Mouse (Mus musculus) MEL (cell line): ENCODE data around the gene Taldo1. TPM values are rescaled to one million over a fixed set of nuclear protein-coding genes. Genes with fewer than 3 reads are reported as not detected.

Source experiments
- DNase-seq: peaks from one replicate; pipeline ENCODE4 v3.0.0; 2011; ENCODE audit warnings: low read depth, low spot score
- H3K27ac ChIP-seq: 2 replicates; pipeline ENCODE4 v1.5.1; 2012; ENCODE audit warnings: low read depth, mild to moderate bottlenecking, control low read depth, low read length, moderate library complexity; ENCODE audit not compliant: control insufficient read depth
- H3K27me3 ChIP-seq, 2 experiments: fragments of 150-350 bp in 1 of 2; sonication (generic) in 1 of 2; 2 replicates each; pipeline ENCODE4 v1.6.1; 2012; ENCODE audit warnings: low read length in 2 of 2, mild to moderate bottlenecking in 2 of 2, improper control_type of control experiment in 1 of 2, moderate library complexity in 1 of 2; ENCODE audit not compliant: insufficient read depth in 2 of 2, control insufficient read depth in 1 of 2
- H3K36me3 ChIP-seq, 2 experiments: 2 replicates each; pipeline ENCODE4 v1.6.1; 2012 to 2014; ENCODE audit warnings: low read length in 2 of 2, improper control_type of control experiment in 1 of 2, inconsistent platforms in 1 of 2, mild to moderate bottlenecking in 1 of 2; ENCODE audit not compliant: insufficient read depth in 2 of 2, control insufficient read depth in 1 of 2
- H3K4me1 ChIP-seq, 2 experiments: fragments of 150-350 bp in 1 of 2; sonication (generic) in 1 of 2; 2 replicates each; pipeline ENCODE4 v1.6.1; 2012; ENCODE audit warnings: low read length in 2 of 2, improper control_type of control experiment in 1 of 2, mild to moderate bottlenecking in 1 of 2; ENCODE audit not compliant: insufficient read depth in 2 of 2, control insufficient read depth in 1 of 2
- H3K4me3 ChIP-seq, 2 experiments: fragments of 150-350 bp in 1 of 2; sonication (generic) in 1 of 2; 2 replicates each; pipeline ENCODE4 v1.5.1; 2012; ENCODE audit warnings: low read depth in 2 of 2, low read length in 2 of 2, mild to moderate bottlenecking in 2 of 2, moderate library complexity in 2 of 2, control low read depth in 1 of 2, improper control_type of control experiment in 1 of 2; ENCODE audit not compliant: control insufficient read depth in 1 of 2, insufficient read depth in 1 of 2
- H3K79me2 ChIP-seq: 2 replicates; pipeline ENCODE4 v1.6.1; 2012; ENCODE audit warnings: mild to moderate bottlenecking, low read length, moderate library complexity; ENCODE audit not compliant: control insufficient read depth, poor library complexity, insufficient read depth
- H3K9ac ChIP-seq: 2 replicates; pipeline ENCODE4 v1.6.1; 2012; ENCODE audit warnings: low read depth, mild to moderate bottlenecking, control low read depth, low read length, moderate library complexity; ENCODE audit not compliant: control insufficient read depth, poor library complexity, severe bottlenecking
- H3K9me3 ChIP-seq: fragments of 150-350 bp; sonication (generic); replicated peaks from 2 replicates; pipeline ENCODE4 v1.6.1; 2012; ENCODE audit warnings: mild to moderate bottlenecking, low read length, improper control_type of control experiment, moderate library complexity; ENCODE audit not compliant: insufficient read depth
- CHD2 ChIP-seq: IDR thresholded peaks from 2 replicates; pipeline ENCODE4 v1.6.1; 2011; ENCODE audit warnings: low read length, improper control_type of control experiment
- CTCF ChIP-seq, 3 experiments: IDR thresholded peaks in 2 of 3; conservative IDR thresholded peaks in 1 of 3; 2 replicates each; pipeline ENCODE4 v1.5.1; 2011 to 2012; ENCODE audit warnings: low read length in 3 of 3, low read depth in 2 of 3, mild to moderate bottlenecking in 2 of 3, improper control_type of control experiment in 1 of 3, inconsistent platforms in 1 of 3, mixed read lengths in 1 of 3, moderate library complexity in 1 of 3; ENCODE audit not compliant: control insufficient read depth in 1 of 3, insufficient read depth in 1 of 3, poor library complexity in 1 of 3, severe bottlenecking in 1 of 3
- E2F4 ChIP-seq: IDR thresholded peaks from 2 replicates; pipeline ENCODE4 v1.6.1; 2011; ENCODE audit warnings: low read depth, low read length, improper control_type of control experiment, borderline replicate concordance
- ELF1 ChIP-seq: IDR thresholded peaks from 2 replicates; pipeline ENCODE4 v1.6.1; 2014; ENCODE audit warnings: low read depth, mild to moderate bottlenecking, inconsistent platforms, low read length, improper control_type of control experiment, moderate library complexity
- EP300 ChIP-seq, 2 experiments: IDR thresholded peaks; 2 replicates each; pipeline ENCODE4 v1.6.1; 2011; ENCODE audit warnings: improper control_type of control experiment in 2 of 2, low read length in 2 of 2, low read depth in 1 of 2, mild to moderate bottlenecking in 1 of 2
- ETS1 ChIP-seq: IDR thresholded peaks from 2 replicates; pipeline ENCODE4 v1.6.1; 2012; ENCODE audit warnings: low read depth, mild to moderate bottlenecking, inconsistent platforms, low read length, improper control_type of control experiment, moderate library complexity
- GATA1 ChIP-seq: IDR thresholded peaks from 2 replicates; pipeline ENCODE4 v1.6.1; 2011; ENCODE audit warnings: low read depth, low read length, improper control_type of control experiment
- HCFC1 ChIP-seq: IDR thresholded peaks from 2 replicates; pipeline ENCODE4 v1.6.1; 2012; ENCODE audit warnings: low read depth, mild to moderate bottlenecking, inconsistent platforms, low read length, improper control_type of control experiment, moderate library complexity
- KAT2A ChIP-seq: conservative IDR thresholded peaks from 2 replicates; pipeline ENCODE4 v1.6.1; 2012; ENCODE audit warnings: low read depth, low read length, improper control_type of control experiment, inconsistent platforms
- MAX ChIP-seq: IDR thresholded peaks from 2 replicates; pipeline ENCODE4 v1.6.1; 2011; ENCODE audit warnings: low read length, improper control_type of control experiment
- MEF2A ChIP-seq: IDR thresholded peaks from 2 replicates; pipeline ENCODE4 v1.6.1; 2014; ENCODE audit warnings: low read depth, mild to moderate bottlenecking, inconsistent platforms, low read length, improper control_type of control experiment; ENCODE audit not compliant: poor library complexity, insufficient replicate concordance, severe bottlenecking; ENCODE audit errors: extremely low read depth
- MXI1 ChIP-seq: IDR thresholded peaks from 2 replicates; pipeline ENCODE4 v1.6.1; 2011; ENCODE audit warnings: mild to moderate bottlenecking, low read depth, low read length, improper control_type of control experiment
- MYC ChIP-seq: IDR thresholded peaks from 2 replicates; pipeline ENCODE4 v1.6.1; 2011; ENCODE audit warnings: low read depth, mild to moderate bottlenecking, low read length, improper control_type of control experiment, moderate library complexity
- NELFE ChIP-seq: IDR thresholded peaks from 2 replicates; pipeline ENCODE4 v1.6.1; 2011; ENCODE audit warnings: low read depth, low read length, improper control_type of control experiment
- POLR2A ChIP-seq, 2 experiments: IDR thresholded peaks; 2 replicates each; pipeline ENCODE4 v1.6.1; 2011 to 2012; ENCODE audit warnings: low read length in 2 of 2, mild to moderate bottlenecking in 2 of 2, control low read depth in 1 of 2, improper control_type of control experiment in 1 of 2, low read depth in 1 of 2, moderate library complexity in 1 of 2; ENCODE audit not compliant: control insufficient read depth in 1 of 2, insufficient read depth in 1 of 2, poor library complexity in 1 of 2
- POLR2AphosphoS2 ChIP-seq: IDR thresholded peaks from 2 replicates; pipeline ENCODE4 v1.6.1; 2011; ENCODE audit warnings: low read length, improper control_type of control experiment
- POLR2AphosphoS5 ChIP-seq: IDR thresholded peaks from 2 replicates; pipeline ENCODE4 v1.6.1; 2012; ENCODE audit warnings: low read depth, borderline replicate concordance, mild to moderate bottlenecking, inconsistent platforms, low read length, moderate library complexity, mixed read lengths
- RCOR1 ChIP-seq: IDR thresholded peaks from 2 replicates; pipeline ENCODE4 v1.6.1; 2012; ENCODE audit warnings: low read depth, mild to moderate bottlenecking, inconsistent platforms, low read length, improper control_type of control experiment
- SIN3A ChIP-seq: IDR thresholded peaks from 2 replicates; pipeline ENCODE4 v1.6.1; 2012; ENCODE audit warnings: low read length, improper control_type of control experiment, inconsistent platforms
- TAL1 ChIP-seq: IDR thresholded peaks from 2 replicates; pipeline ENCODE4 v1.6.1; 2012; ENCODE audit warnings: mild to moderate bottlenecking, inconsistent platforms, low read length, moderate library complexity, mixed read lengths
- TBP ChIP-seq: IDR thresholded peaks from 2 replicates; pipeline ENCODE4 v1.8.0; 2011; ENCODE audit warnings: low read depth, low read length, improper control_type of control experiment
- TCF12 ChIP-seq: IDR thresholded peaks from 2 replicates; pipeline ENCODE4 v1.6.1; 2014; ENCODE audit warnings: low read depth, mild to moderate bottlenecking, inconsistent platforms, low read length, improper control_type of control experiment, moderate library complexity
- UBTF ChIP-seq: IDR thresholded peaks from 2 replicates; pipeline ENCODE4 v1.6.1; 2012; ENCODE audit warnings: low read depth, mild to moderate bottlenecking, inconsistent platforms, low read length, improper control_type of control experiment, moderate library complexity, borderline replicate concordance; ENCODE audit not compliant: insufficient read depth
- USF1 ChIP-seq: IDR thresholded peaks from 2 replicates; pipeline ENCODE4 v1.6.1; 2014; ENCODE audit warnings: low read depth, mild to moderate bottlenecking, inconsistent platforms, low read length, improper control_type of control experiment, moderate library complexity
- USF2 ChIP-seq, 2 experiments: IDR thresholded peaks; 2 replicates each; pipeline ENCODE4 v1.6.1; 2011 to 2012; ENCODE audit warnings: improper control_type of control experiment in 2 of 2, low read length in 2 of 2, borderline replicate concordance in 1 of 2, inconsistent platforms in 1 of 2, low read depth in 1 of 2, mild to moderate bottlenecking in 1 of 2; ENCODE audit not compliant: insufficient read depth in 1 of 2
- ZKSCAN1 ChIP-seq: IDR thresholded peaks from 2 replicates; pipeline ENCODE4 v1.6.1; 2012; ENCODE audit warnings: low read depth, mild to moderate bottlenecking, inconsistent platforms, low read length, improper control_type of control experiment, moderate library complexity
- ZMIZ1 ChIP-seq: IDR thresholded peaks from 2 replicates; pipeline ENCODE4 v1.6.1; 2012; ENCODE audit warnings: low read depth, mild to moderate bottlenecking, inconsistent platforms, low read length, improper control_type of control experiment, moderate library complexity
- ZNF384 ChIP-seq: IDR thresholded peaks from 2 replicates; pipeline ENCODE4 v1.6.1; 2012; ENCODE audit warnings: low read depth, mild to moderate bottlenecking, inconsistent platforms, low read length, improper control_type of control experiment
- polyA plus RNA-seq, 2 experiments: library from polyadenylated mRNA; stranded (reverse) in 1 of 2; unstranded in 1 of 2; fragments of >175 nt in 1 of 2; fragments of >200 nt in 1 of 2; gene quantifications; 2 replicates each; pipeline versions ENCODE4 v1.2.1 to v1.2.4; 2012; ENCODE audit warnings: low replicate concordance in 2 of 2, low read depth in 1 of 2; ENCODE audit not compliant: insufficient read length in 2 of 2, insufficient read depth in 1 of 2, missing spikeins in 1 of 2
- total RNA-seq: library from RNA; depleted of rRNA; stranded (reverse); fragments of 300-350 nt; gene quantifications from 2 replicates; pipeline ENCODE4 v1.2.3, GENCODE M21; 2012; rRNA removed

The Taldo1 gene
- total RNA-seq = 415 and 498 TPM in 2 replicates
- 100 to 1,000 TPM in 1 of 2 experiments, not detected in 1; 298 TPM for polyA plus RNA-seq

- Histone ChIP-seq H3K4me3 (peak within 1 kb of the TSS; percentile 77 to 78), H3K79me2 (peaks cover 25% of the 10 kb centered on the region), H3K9me3 (no peaks in the 10 kb centered on the region), H3K4me1 (peaks cover 15 to 37% of the 10 kb centered on the region in 2 experiments), H3K36me3 (peaks cover 10 to 49% of the 10 kb centered on the region in 2 experiments), H3K27me3 (no peaks in the 10 kb centered on the region), H3K9ac (peak within 1 kb of the TSS; percentile 74), H3K27ac (peak within 1 kb of the TSS; percentile 97)
- DNase-seq = peak; percentile 99
- TF ChIP-seq GATA1 (peak; percentile 3; the same call in 1 of the 2 replicates), NELFE (peak; percentile 79), ETS1 (peak; percentile 60; the same call in 1 of the 2 replicates), USF1 (no peak), HCFC1 (peak; percentile 74), POLR2A (IDR thresholded peaks at IDR 0.05; ENCODE audit: control insufficient read depth in 1 of 2, insufficient read depth in 1 of 2, low read depth in 1 of 2, low read length in 2 of 2, poor library complexity in 1 of 2) (peak; percentile 59 to 87; a peak in 3 of 4 replicates), KAT2A (no peak), MEF2A (peak; percentile 10; the same call in 1 of the 2 replicates), TAL1 (no peak), POLR2AphosphoS2 (peak; percentile 80), SIN3A (peak; percentile 89), POLR2AphosphoS5 (no peak), TCF12 (peak; percentile 25; the same call in 1 of the 2 replicates), MXI1 (peak; percentile 68), MYC (no peak), RCOR1 (peak; percentile 10; the same call in 1 of the 2 replicates), ZMIZ1 (peak; percentile 85), TBP (peak; percentile 64)
Observed at GRCm38 (mm10) chr7:141391625-141392551, at the start of gene Taldo1. TSS of gene Taldo1 (plus strand) at chr7:141392199.

GRCm38 (mm10) chr7:141343230-141343629 lies 48.8 kb upstream of the Taldo1 start:
- H3K4me3 ChIP-seq = no peak overlapping the region
- no peaks in the 10 kb centered on the region for H3K36me3 ChIP-seq

More at GRCm38 (mm10) chr7:141343230-141343629, 48.8 kb upstream of the Taldo1 start:
- H3K9ac ChIP-seq = no peak overlapping the region
- TF ChIP-seq CTCF (IDR thresholded peaks at IDR 0.05 in 2 of 3, conservative IDR thresholded peaks at IDR 0.05 in 1 of 3; ENCODE audit: control insufficient read depth in 1 of 3, insufficient read depth in 1 of 3, low read depth in 2 of 3, low read length in 3 of 3, poor library complexity in 1 of 3, severe bottlenecking in 1 of 3) (no peak), ZKSCAN1 (no peak), GATA1 (no peak), ZNF384 (no peak), USF1 (no peak), UBTF (no peak), CHD2 (no peak), MAX (no peak), EP300 (IDR thresholded peaks at IDR 0.05; ENCODE audit: low read depth in 1 of 2, low read length in 2 of 2) (no peak), E2F4 (no peak), MEF2A (no peak), ELF1 (no peak), USF2 (IDR thresholded peaks at IDR 0.05; ENCODE audit: borderline replicate concordance in 1 of 2, insufficient read depth in 1 of 2, low read depth in 1 of 2, low read length in 2 of 2) (no peak), SIN3A (no peak)
- no peaks in the 10 kb centered on the region for H3K4me1 ChIP-seq
- H3K27me3 ChIP-seq = peaks cover 0 to 4% of the 10 kb centered on the region in 2 experiments; a peak in 3 of 4 replicates
- DNase-seq = no peak
- no peak overlapping the region for H3K27ac ChIP-seq
- H3K9me3 ChIP-seq = no peaks in the 10 kb centered on the region
- no peaks in the 10 kb centered on the region for H3K79me2 ChIP-seq
